Mouse (Mus musculus): ENCODE data around the gene Rnase4. TPM values are rescaled to one million over a fixed set of nuclear protein-coding genes. Genes with fewer than 3 reads are reported as not detected.

Gene Rnase4
- polyA plus RNA-seq, 1 experiment from 2014 or later = 11.5 TPM

DNA sequence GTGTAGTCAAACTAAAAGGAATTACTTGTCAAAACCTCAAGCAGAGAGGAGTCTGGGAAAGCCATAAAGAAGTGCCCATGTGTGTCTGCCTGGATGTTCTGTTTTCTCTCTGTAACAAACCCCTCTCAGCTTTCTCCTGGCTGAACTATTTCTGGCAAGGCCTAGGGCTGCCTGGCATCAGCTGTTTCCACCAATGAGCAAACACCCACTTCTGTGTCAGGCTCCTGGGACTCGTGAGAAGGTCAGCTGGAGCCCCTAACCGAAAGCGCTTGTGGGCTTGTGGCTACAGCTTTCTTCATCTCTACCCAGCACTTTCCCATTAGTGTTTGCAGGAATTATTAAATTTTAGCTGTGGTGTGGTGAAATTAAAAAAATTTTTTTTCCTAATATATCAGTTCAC lies 21.1 kb downstream of the Rnase4 start:
- DNase-seq (ENCODE audit: low spot score) (no peak), ATAC-seq (no peak)
- H3K36me3 ChIP-seq (ENCODE audit: control insufficient read depth, insufficient read depth, low read length) = no peaks in the 10 kb centered on the region
- no peak overlapping the region for H3K9ac ChIP-seq (ENCODE audit: low read length)
- no peak overlapping the region for H3K4me3 ChIP-seq (ENCODE audit: low read depth, low read length)
- no peak overlapping the region for H3K27ac ChIP-seq (ENCODE audit: low read depth, low read length)
- no peaks in the 10 kb centered on the region for H3K9me3 ChIP-seq (replicated peaks; ENCODE audit: control insufficient read depth, low read length)
- no peaks in the 10 kb centered on the region for H3K4me1 ChIP-seq (ENCODE audit: control insufficient read depth, insufficient read depth, low read length)
- WGBS = 75% methylated on average over 3 of the region's 3 CpGs
- H3K4me2 ChIP-seq (ENCODE audit: low read length) = no peak overlapping the region
- no peaks in the 10 kb centered on the region for H3K27me3 ChIP-seq (replicated peaks; ENCODE audit: control insufficient read depth, insufficient read depth, low read length)

DNA sequence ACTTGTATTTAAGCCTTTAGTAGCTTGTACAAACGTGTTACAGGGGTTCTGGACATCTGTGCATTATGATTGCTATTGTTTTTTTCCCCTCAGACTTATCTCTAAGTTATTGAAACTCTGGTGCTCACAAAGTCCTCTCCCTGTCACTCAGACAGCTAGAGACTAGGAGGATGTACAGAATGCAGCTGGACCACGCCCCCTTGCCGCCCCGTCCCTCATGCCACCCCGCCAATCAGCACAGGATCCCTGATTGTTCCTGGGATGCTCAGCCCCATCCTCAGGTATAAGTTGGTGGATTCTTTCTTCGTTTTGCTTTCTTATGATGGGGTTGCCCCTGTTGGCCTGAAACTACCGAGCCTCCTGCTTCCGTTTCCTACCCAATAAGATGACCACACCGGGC lies 22.6 kb downstream of the Rnase4 start:
- no peaks in the 10 kb centered on the region for H3K27me3 ChIP-seq (replicated peaks; ENCODE audit: control insufficient read depth, insufficient read depth, low read length)
- no peak for ATAC-seq
- DNase-seq (ENCODE audit: low spot score) = no peak
- no peak overlapping the region for H3K27ac ChIP-seq (ENCODE audit: low read depth, low read length)
- 27% methylated on average over 9 of the region's 9 CpGs for WGBS
- no peak overlapping the region for H3K4me2 ChIP-seq (ENCODE audit: low read length)
- H3K4me3 ChIP-seq (ENCODE audit: low read depth, low read length) = no peak overlapping the region
- H3K4me1 ChIP-seq (ENCODE audit: control insufficient read depth, insufficient read depth, low read length) = no peaks in the 10 kb centered on the region
- H3K9ac ChIP-seq (ENCODE audit: low read length) = no peak overlapping the region
- no peaks in the 10 kb centered on the region for H3K36me3 ChIP-seq (ENCODE audit: control insufficient read depth, insufficient read depth, low read length)
- H3K9me3 ChIP-seq (replicated peaks; ENCODE audit: control insufficient read depth, low read length) = no peaks in the 10 kb centered on the region

DNA sequence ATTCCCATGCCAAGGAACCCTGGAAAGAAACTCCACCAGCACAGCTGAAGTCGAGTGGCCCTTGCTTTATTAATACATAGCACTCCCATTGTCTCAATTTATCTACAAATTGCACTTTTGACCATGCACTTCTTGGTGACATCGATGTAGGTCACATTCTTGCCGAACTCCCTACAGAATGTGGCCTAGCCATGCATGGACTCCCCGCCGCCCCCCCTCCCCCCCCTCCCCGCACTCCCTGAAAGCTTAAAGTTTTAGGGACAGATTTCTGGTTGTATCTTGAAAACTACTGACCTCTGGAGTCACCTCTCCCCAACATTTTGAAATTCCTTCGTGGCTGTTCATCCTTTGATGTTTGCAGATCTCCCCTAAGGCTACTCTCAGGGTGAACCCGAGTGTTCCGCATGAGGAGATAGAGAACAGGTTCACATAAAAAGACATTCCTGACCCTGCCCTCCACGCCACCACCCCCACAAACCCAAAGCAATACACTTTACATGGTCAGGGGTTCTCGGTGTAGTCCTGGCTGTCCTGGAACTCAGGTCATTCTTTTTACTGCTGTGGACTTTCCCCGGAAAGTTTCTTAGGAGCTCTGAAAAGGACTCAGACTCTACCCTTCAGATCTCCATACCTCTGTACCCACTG lies 23.2 kb downstream of the Rnase4 start, which contains the start of gene Eddm3b:
Gene Eddm3b (plus strand): TSS at position 511 of the 645 bp plus-strand sequence.
- ATAC-seq = no peak
- DNase-seq (ENCODE audit: low spot score) = no peak
- no peak within 1 kb of the TSS for H3K9ac ChIP-seq (ENCODE audit: low read length)
- H3K4me3 ChIP-seq (ENCODE audit: low read depth, low read length) = no peak within 1 kb of the TSS
- 57% methylated on average over 12 of the region's 12 CpGs for WGBS
- H3K27me3 ChIP-seq (replicated peaks; ENCODE audit: control insufficient read depth, insufficient read depth, low read length) = no peaks in the 10 kb centered on the region
- H3K9me3 ChIP-seq (replicated peaks; ENCODE audit: control insufficient read depth, low read length) = no peaks in the 10 kb centered on the region
- H3K4me2 ChIP-seq (ENCODE audit: low read length) = no peak within 1 kb of the TSS
- H3K27ac ChIP-seq (ENCODE audit: low read depth, low read length) = no peak within 1 kb of the TSS
- no peaks in the 10 kb centered on the region for H3K4me1 ChIP-seq (ENCODE audit: control insufficient read depth, insufficient read depth, low read length)
- H3K36me3 ChIP-seq (ENCODE audit: control insufficient read depth, insufficient read depth, low read length) = no peaks in the 10 kb centered on the region

DNA sequence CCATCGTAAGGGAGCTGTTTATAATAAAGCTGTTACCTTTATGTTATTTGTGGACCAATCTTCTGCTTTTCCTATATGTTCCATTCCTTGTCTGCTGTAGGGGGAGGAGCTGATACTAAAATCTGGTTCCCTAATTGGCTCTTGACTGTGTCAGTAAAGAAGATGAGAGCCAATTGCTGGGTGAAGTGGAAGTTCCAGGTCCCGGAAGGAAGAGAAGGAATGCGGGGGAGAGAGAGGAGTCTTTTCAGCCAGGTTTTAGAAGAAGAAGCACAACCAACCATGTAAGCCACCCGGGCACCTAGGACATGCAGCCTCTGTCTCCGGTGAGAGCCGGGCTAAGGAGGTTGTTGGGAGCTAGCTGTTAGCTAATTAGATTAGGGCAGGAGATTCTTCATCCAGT lies 34.8 kb downstream of the Rnase4 start:
- H3K9me3 ChIP-seq (replicated peaks; ENCODE audit: control insufficient read depth, low read length) = no peaks in the 10 kb centered on the region
- ATAC-seq = no peak
- WGBS = 87% methylated on average over 6 of the region's 6 CpGs
- no peak overlapping the region for H3K9ac ChIP-seq (ENCODE audit: low read length)
- H3K4me3 ChIP-seq (ENCODE audit: low read depth, low read length) = no peak overlapping the region
- H3K36me3 ChIP-seq (ENCODE audit: control insufficient read depth, insufficient read depth, low read length) = no peaks in the 10 kb centered on the region
- no peaks in the 10 kb centered on the region for H3K27me3 ChIP-seq (replicated peaks; ENCODE audit: control insufficient read depth, insufficient read depth, low read length)
- no peak for DNase-seq (ENCODE audit: low spot score)
- H3K27ac ChIP-seq (ENCODE audit: low read depth, low read length) = no peak overlapping the region
- no peak overlapping the region for H3K4me2 ChIP-seq (ENCODE audit: low read length)
- no peaks in the 10 kb centered on the region for H3K4me1 ChIP-seq (ENCODE audit: control insufficient read depth, insufficient read depth, low read length)

DNA sequence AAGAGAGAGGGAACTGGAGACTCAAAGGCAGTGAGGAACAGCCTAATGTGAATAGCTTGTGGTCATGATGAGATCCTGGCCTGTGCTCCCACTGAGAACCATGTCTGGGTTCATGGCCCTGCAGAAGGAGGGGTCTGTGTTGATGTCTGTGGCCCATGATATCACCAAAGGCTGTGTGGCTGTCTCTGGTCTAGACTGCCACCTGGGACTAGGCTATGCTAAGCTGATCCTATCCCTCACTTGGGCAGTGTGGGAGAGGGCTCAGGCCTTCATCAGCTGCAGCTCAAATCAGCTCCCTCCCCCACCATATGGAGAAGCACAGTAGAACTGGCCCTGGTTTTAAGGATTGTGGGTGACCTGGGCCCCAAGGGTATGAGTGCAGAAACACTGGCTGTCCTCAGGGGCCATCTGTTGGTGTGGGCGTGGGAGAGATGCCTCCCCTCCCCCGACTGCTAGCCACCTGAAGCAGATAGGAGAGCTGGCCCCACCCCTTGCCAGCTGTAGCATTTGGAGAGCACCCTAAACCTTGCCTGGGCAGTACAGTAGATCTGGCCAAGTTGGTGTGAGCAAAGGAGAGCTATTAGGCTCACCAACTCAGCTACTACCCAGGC lies 36.9 kb downstream of the Rnase4 start:
- Histone ChIP-seq H3K9ac (ENCODE audit: low read length) (no peak overlapping the region), H3K4me2 (ENCODE audit: low read length) (no peak overlapping the region), H3K36me3 (ENCODE audit: control insufficient read depth, insufficient read depth, low read length) (no peaks in the 10 kb centered on the region), H3K4me3 (ENCODE audit: low read depth, low read length) (no peak overlapping the region), H3K4me1 (ENCODE audit: control insufficient read depth, insufficient read depth, low read length) (no peaks in the 10 kb centered on the region), H3K9me3 (replicated peaks; ENCODE audit: control insufficient read depth, low read length) (no peaks in the 10 kb centered on the region), H3K27me3 (replicated peaks; ENCODE audit: control insufficient read depth, insufficient read depth, low read length) (no peaks in the 10 kb centered on the region), H3K27ac (ENCODE audit: low read depth, low read length) (no peak overlapping the region)
- DNase-seq (ENCODE audit: low spot score) = no peak
- 85% methylated on average over 2 of the region's 2 CpGs for WGBS
- ATAC-seq = no peak

DNA sequence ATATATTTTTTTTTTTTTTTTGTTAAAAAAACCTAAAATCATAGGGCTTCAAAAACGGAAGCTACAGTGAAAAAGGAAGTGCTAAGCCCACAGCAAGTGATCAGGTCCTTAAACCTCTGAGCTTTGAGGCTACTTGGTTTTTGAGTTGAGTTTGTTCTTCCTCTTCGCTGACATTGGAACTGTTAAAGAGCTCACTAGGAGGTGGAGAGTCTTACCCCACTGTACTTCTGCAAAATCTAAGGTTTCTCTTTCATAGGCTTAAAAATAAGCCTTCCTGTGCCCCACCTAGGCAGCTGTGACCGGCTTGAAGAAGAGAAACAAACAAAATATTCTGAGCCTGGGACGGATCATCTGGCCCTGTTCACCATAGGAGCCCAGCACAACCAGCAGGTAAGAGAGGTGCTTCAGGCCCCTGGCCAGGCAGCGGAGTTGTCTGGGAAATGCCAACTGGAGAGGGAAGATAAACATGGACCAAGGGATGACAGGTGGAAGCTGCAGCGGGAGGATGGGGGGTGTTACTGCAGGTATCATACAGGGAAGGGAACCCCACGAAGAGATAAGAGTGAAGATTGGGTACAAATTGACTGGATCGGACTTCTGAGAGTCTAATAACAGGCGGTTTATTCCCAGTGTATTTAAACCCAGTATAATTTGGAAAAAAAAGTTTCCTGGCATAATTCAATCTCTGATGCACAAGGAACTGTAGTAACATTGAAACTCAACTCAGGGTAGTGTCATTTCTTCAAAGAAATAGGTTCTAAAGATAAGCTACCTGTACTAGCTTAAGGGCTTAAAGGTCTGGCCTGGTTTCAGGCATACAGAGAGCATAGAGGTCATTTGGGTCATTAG lies 38.1 kb downstream of the Rnase4 start:
- no peak overlapping the region for H3K4me2 ChIP-seq (ENCODE audit: low read length)
- no peaks in the 10 kb centered on the region for H3K36me3 ChIP-seq (ENCODE audit: control insufficient read depth, insufficient read depth, low read length)
- H3K4me1 ChIP-seq (ENCODE audit: control insufficient read depth, insufficient read depth, low read length) = no peaks in the 10 kb centered on the region
- no peak overlapping the region for H3K9ac ChIP-seq (ENCODE audit: low read length)
- 88% methylated on average over 9 of the region's 9 CpGs for WGBS
- H3K9me3 ChIP-seq (replicated peaks; ENCODE audit: control insufficient read depth, low read length) = no peaks in the 10 kb centered on the region
- no peak for DNase-seq (ENCODE audit: low spot score)
- H3K27me3 ChIP-seq (replicated peaks; ENCODE audit: control insufficient read depth, insufficient read depth, low read length) = no peaks in the 10 kb centered on the region
- H3K4me3 ChIP-seq (ENCODE audit: low read depth, low read length) = no peak overlapping the region
- no peak for ATAC-seq
- H3K27ac ChIP-seq (ENCODE audit: low read depth, low read length) = no peak overlapping the region

DNA sequence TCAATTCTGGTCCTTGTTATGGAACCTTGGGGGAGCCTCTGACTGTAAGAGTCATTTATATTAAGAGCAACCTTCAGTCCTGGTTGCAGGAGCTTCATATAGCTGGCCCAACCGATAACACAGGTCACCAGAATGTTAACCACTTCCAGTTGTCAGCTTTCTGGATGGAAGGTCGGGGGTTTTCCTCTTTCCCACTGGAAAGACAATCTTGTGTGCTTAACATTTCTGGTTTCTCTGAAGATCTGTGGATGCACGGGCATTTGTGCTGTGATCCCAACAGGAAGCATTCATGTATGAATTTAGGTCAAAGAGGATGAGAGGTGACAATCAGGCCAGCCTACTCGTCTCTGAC lies 38.7 kb downstream of the Rnase4 start:
- no peak for ATAC-seq
- Histone ChIP-seq H3K27me3 (replicated peaks; ENCODE audit: control insufficient read depth, insufficient read depth, low read length) (no peaks in the 10 kb centered on the region), H3K4me1 (ENCODE audit: control insufficient read depth, insufficient read depth, low read length) (no peaks in the 10 kb centered on the region), H3K27ac (ENCODE audit: low read depth, low read length) (no peak overlapping the region), H3K9me3 (replicated peaks; ENCODE audit: control insufficient read depth, low read length) (no peaks in the 10 kb centered on the region), H3K36me3 (ENCODE audit: control insufficient read depth, insufficient read depth, low read length) (no peaks in the 10 kb centered on the region), H3K4me2 (ENCODE audit: low read length) (no peak overlapping the region), H3K4me3 (ENCODE audit: low read depth, low read length) (no peak overlapping the region), H3K9ac (ENCODE audit: low read length) (no peak overlapping the region)
- DNase-seq (ENCODE audit: low spot score) = no peak
- WGBS = 82% methylated on average over 4 of the region's 4 CpGs

DNA sequence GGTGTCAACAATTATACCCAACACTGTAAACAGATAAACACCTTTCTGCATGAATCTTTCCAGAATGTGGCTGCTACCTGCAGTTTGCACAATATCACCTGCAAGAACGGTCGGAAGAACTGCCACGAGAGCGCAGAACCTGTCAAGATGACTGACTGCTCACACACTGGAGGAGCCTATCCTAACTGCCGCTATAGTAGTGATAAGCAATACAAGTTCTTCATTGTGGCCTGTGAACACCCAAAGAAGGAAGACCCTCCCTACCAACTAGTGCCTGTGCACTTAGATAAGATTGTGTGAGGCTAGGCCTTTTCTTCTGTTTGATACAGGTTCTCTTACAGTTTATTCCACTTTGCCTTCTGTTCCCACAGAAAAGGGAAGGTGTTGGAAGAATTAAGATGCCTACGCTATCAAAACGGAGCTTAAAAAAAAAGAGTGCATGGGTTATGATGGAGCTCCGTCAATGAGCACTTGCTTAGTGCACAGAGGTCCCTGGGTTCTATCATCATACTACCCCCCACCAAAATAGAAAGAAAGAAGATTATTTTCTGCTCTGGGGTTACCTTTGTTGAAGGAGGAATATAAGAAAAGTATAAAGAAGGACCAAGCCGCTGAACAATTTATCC lies 39.6 kb downstream of the Rnase4 start:
- H3K4me2 ChIP-seq (ENCODE audit: low read length) = no peak overlapping the region
- no peaks in the 10 kb centered on the region for H3K4me1 ChIP-seq (ENCODE audit: control insufficient read depth, insufficient read depth, low read length)
- H3K27me3 ChIP-seq (replicated peaks; ENCODE audit: control insufficient read depth, insufficient read depth, low read length) = no peaks in the 10 kb centered on the region
- H3K9ac ChIP-seq (ENCODE audit: low read length) = no peak overlapping the region
- no peak overlapping the region for H3K4me3 ChIP-seq (ENCODE audit: low read depth, low read length)
- no peak overlapping the region for H3K27ac ChIP-seq (ENCODE audit: low read depth, low read length)
- WGBS = 95% methylated on average over 9 of the region's 9 CpGs
- ATAC-seq (no peak), DNase-seq (ENCODE audit: low spot score) (no peak)
- no peaks in the 10 kb centered on the region for H3K36me3 ChIP-seq (ENCODE audit: control insufficient read depth, insufficient read depth, low read length)
- H3K9me3 ChIP-seq (replicated peaks; ENCODE audit: control insufficient read depth, low read length) = no peaks in the 10 kb centered on the region
